Mouse (Mus musculus) cortical plate, adult 2 months (tissue): ENCODE measurements around the gene Tspan14.

Experiments
- CTCF ChIP-seq: fragments of 200-500 bp; IDR thresholded peaks from 2 replicates; pipeline ENCODE4 v1.5.1; 2011; ENCODE audit warnings: mild to moderate bottlenecking, control low read depth, low read length; ENCODE audit not compliant: insufficient read depth; ENCODE audit errors: extremely low read depth
- POLR2A ChIP-seq: fragments of 200-500 bp; IDR thresholded peaks from 2 replicates; pipeline ENCODE4 v1.6.1; 2011; ENCODE audit warnings: mild to moderate bottlenecking, low read length, control low read depth; ENCODE audit not compliant: insufficient read depth; ENCODE audit errors: extremely low read depth

DNA sequence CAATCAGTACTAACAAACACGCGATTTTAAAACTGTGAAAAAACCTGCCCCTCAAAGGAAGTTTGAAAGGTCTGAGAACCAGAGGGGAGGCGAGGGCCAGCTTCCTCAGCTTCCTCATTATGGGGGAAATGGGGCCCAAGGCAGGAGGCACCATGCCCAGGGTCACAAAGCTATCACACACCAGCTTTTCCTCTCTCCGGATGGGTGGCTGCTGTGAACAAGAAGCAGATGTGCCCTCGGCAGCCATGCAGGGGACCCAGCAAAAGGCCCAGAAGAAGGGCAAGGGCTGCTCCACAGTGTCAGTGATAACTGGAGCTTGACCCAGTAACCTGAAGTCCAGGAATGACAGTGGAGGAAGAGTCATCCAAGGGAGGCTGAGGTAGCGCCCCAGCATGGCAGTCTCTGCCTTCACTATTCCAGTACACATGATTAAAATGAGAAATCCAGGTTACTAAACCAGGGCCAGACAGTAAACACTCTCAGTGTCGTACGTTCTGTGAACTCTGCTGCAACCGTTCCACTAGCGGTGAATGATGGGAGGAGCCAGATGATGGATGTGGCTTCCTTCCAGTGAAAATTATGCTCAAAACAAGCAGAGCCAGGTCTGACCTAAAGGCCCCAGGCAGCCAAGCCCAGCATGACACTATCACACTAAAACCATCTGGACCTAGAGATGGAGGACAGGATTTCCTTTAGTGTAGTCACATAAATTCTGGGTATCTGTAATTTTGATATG lies 42.1 kb downstream of the Tspan14 start:
- no peak for TF ChIP-seq POLR2A
- no peak for TF ChIP-seq CTCF
